Mouse (Mus musculus) cerebellum, postnatal 36 days (tissue): ENCODE measurements around the gene S100a14.

Source experiments
- DNase-seq, 2 experiments: peaks; one replicate each; pipeline ENCODE4 v3.0.0; 2021 to 2022; ENCODE audit warnings: mixed read lengths in 2 of 2

The S100a14 gene

GRCm38 (mm10) chr3:90526580-90526979 is at the start of gene S100a14:
Gene S100a14, plus strand, starts transcription at chr3:90526856.
- no peak for DNase-seq

- DNase-seq: no peak
These were observed 39.7 kb upstream of the S100a14 start for GRCm38 (mm10) chr3:90486998-90487397.

GRCm38 (mm10) chr3:90488576-90488975 is 38.1 kb upstream of the S100a14 start:
- DNase-seq: no peak

GRCm38 (mm10) chr3:90490696-90491256 is 35.9 kb upstream of the S100a14 start, which contains the start of gene Snapin:
Gene Snapin, minus strand, starts transcription at chr3:90491033.
- peak; percentile 93 to 95 for DNase-seq

- DNase-seq: no peak
These were observed 35.3 kb upstream of the S100a14 start for GRCm38 (mm10) chr3:90491350-90491749.

GRCm38 (mm10) chr3:90493831-90494540 is 32.7 kb upstream of the S100a14 start:
- DNase-seq: no peak

GRCm38 (mm10) chr3:90495850-90496525 is 30.7 kb upstream of the S100a14 start:
- no peak for DNase-seq

GRCm38 (mm10) chr3:90497597-90497996 is 29.1 kb upstream of the S100a14 start:
- no peak for DNase-seq

GRCm38 (mm10) chr3:90503444-90503843 is 23.2 kb upstream of the S100a14 start:
- DNase-seq: no peak

- DNase-seq: no peak
These were observed 21.4 kb upstream of the S100a14 start for GRCm38 (mm10) chr3:90505216-90505615.

GRCm38 (mm10) chr3:90506362-90506761 is 20.3 kb upstream of the S100a14 start:
- no peak for DNase-seq

- DNase-seq: no peak
These were observed 18.2 kb upstream of the S100a14 start for GRCm38 (mm10) chr3:90508287-90508949.

- DNase-seq: peak; percentile 99 to 100
These were observed 17.5 kb upstream of the S100a14 start, which contains the start of gene Chtop for GRCm38 (mm10) chr3:90508950-90509746. Gene Chtop, minus strand, starts transcription at chr3:90509498.

- DNase-seq: no peak
These were observed 16.9 kb upstream of the S100a14 start for GRCm38 (mm10) chr3:90509747-90510123.

GRCm38 (mm10) chr3:90512276-90512675 is 14.4 kb upstream of the S100a14 start:
- DNase-seq: no peak

- no peak for DNase-seq
These were observed 13.6 kb upstream of the S100a14 start for GRCm38 (mm10) chr3:90512948-90513642.

GRCm38 (mm10) chr3:90513796-90514590 is 12.7 kb upstream of the S100a14 start, which contains the start of the genes S100a1 and S100a13:
Gene S100a1, minus strand, starts transcription at chr3:90514392.
Gene S100a13, plus strand, starts transcription at chr3:90514435.
- DNase-seq: peak in 1 of 2 experiments; percentile 27

- DNase-seq: no peak
These were observed 12.0 kb upstream of the S100a14 start for GRCm38 (mm10) chr3:90514691-90515090.

- DNase-seq: no peak
These were observed 11.4 kb upstream of the S100a14 start for GRCm38 (mm10) chr3:90515242-90515641.

- no peak for DNase-seq
These were observed 10.9 kb upstream of the S100a14 start for GRCm38 (mm10) chr3:90515789-90516188.

GRCm38 (mm10) chr3:90517711-90518110 is 8.9 kb upstream of the S100a14 start:
- DNase-seq: no peak
